Mouse (Mus musculus) brain, embryonic 14.5 days (tissue): ENCODE data around the gene Txnrd2. TPM values are rescaled to one million over a fixed set of nuclear protein-coding genes. Genes with fewer than 3 reads are reported as not detected.
A peak's percentile ranks its signal among the peaks of the same experiment; 100 is the strongest.

Experiments
- DNase-seq: peaks from one replicate; pipeline ENCODE4 v3.0.0-alpha.2; 2011; ENCODE audit warnings: low read depth
- CTCF ChIP-seq: fragments of 200-500 bp; IDR thresholded peaks from 2 replicates; pipeline ENCODE4 v1.5.1; 2012; ENCODE audit warnings: inconsistent platforms, mild to moderate bottlenecking, moderate library complexity, borderline replicate concordance; ENCODE audit not compliant: insufficient read depth, insufficient read length; ENCODE audit errors: extremely low read depth
- POLR2A ChIP-seq: fragments of 200-500 bp; IDR thresholded peaks from 2 replicates; pipeline ENCODE4 v1.6.1; 2012; ENCODE audit warnings: mild to moderate bottlenecking, inconsistent platforms, borderline replicate concordance; ENCODE audit not compliant: poor library complexity, insufficient read depth, insufficient read length, severe bottlenecking; ENCODE audit errors: extremely low read depth
- polyA plus RNA-seq: library from polyadenylated mRNA; depleted of rRNA; stranded (reverse); fragments of >200 nt; gene quantifications from 2 replicates; pipeline ENCODE4 v1.2.3, GENCODE M21; 2012

Txnrd2 gene
- polyA plus RNA-seq, 1 experiment: 19.5 TPM

GRCm38 (mm10) chr16:18447243-18447642 is 21.1 kb downstream of the Txnrd2 start:
- no peak for TF ChIP-seq POLR2A
- TF ChIP-seq CTCF: no peak
- DNase-seq: no peak

DNA sequence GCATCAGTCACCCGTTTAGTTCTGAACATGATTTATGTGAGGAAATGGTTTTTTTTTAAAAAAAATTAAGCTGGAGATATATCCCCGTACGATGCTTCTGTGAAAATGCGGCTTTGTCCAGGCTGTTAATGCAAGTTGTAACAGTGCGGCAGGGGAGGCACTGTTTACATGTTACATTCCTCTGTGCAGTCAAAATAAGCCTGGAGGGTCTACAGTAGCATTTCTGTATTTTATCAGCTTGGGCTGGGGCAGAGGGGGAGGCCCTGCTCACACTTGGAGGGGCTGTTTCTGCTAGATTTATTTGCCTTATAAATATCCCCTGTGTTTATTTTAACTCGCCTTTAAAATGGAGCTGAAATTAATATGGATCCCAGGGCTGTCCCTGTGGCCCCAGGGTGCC is 21.9 kb downstream of the Txnrd2 start:
- TF ChIP-seq POLR2A (no peak), CTCF (no peak)
- DNase-seq: no peak

DNA sequence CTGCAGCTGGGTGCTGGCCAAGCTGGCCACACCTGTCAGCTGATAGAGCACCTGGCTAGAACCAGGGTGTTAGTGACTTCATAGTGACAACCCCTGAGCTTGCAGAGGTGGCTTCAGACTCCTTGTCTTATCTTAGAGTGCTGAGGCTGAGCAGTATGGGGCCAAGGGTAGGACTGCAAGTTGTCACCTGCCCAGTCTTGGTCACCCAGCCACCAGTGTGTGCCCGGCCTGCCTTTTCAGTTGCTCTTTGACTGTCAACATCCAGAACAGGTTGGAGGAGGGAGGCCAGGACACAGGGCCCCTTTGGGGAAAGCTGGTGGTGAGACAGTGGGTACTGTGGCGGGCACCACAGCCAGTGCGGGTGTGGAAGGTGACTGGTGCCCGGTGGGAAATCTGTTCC is 22.8 kb downstream of the Txnrd2 start:
- no peak for DNase-seq
- TF ChIP-seq CTCF: no peak
- TF ChIP-seq POLR2A: no peak

- TF ChIP-seq POLR2A (no peak), CTCF (no peak)
- DNase-seq: peak; percentile 54
Observed at GRCm38 (mm10) chr16:18451486-18452181, 25.4 kb downstream of the Txnrd2 start.

GRCm38 (mm10) chr16:18452361-18452862 is 26.2 kb downstream of the Txnrd2 start:
- peak; percentile 34 for DNase-seq
- no peak for TF ChIP-seq CTCF
- TF ChIP-seq POLR2A: no peak

GRCm38 (mm10) chr16:18453846-18454245 is 27.7 kb downstream of the Txnrd2 start:
- no peak for TF ChIP-seq POLR2A
- TF ChIP-seq CTCF: no peak
- no peak for DNase-seq

DNA sequence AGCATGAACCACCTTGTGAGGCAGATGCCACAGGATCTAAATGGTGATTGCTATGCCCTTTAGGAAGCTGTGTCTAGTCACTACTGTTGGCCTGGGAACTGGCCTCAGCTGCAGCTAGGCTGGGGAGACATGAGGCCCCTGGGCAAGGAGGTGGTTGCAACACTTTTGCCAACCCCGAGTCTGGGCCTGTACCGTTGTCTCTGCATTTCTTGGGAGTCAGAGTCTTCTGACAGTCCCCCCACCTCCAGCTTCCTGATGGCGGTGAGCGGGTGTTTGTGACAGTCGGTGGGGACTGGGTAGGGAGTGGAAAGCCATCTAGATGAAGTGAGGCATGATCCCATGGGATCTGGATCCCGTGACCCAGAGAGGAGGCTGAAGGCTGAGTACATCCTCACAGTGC is 29.2 kb downstream of the Txnrd2 start:
- DNase-seq: no peak
- TF ChIP-seq POLR2A (no peak), CTCF (no peak)

GRCm38 (mm10) chr16:18458661-18459060 is 32.5 kb downstream of the Txnrd2 start:
- no peak for DNase-seq
- TF ChIP-seq POLR2A: no peak
- no peak for TF ChIP-seq CTCF

DNA sequence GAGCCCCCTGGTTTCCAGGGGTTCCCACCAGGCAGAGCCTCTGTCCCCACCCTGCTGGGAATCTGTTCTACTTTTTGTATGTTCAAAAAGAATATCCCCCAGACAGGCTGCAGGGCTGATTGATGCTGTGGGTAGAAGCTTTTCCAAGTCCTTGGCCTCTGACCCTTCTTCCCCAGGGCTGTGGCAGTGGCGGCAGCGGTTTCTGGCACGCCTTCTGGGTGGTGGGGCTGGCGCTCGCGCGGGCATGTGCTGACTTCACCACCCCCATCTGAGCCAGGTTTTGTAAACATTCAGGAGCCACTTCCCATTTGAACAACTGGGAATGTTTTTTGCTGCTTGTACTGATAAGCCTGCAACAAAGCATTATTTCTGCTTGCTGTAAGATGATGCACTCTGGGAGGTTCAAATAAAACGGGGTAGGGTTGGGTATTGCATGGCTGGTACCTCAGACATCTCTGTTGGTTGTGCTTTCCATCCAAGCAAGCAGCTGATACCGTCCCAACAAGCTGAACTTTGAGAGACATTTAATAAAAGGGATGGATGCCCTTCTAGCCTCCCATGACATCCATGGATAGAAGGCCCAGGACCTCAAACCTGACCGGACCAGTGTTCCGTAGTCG is 33.3 kb downstream of the Txnrd2 start:
- peak; percentile 34 for DNase-seq
- TF ChIP-seq CTCF (no peak), POLR2A (no peak)

- TF ChIP-seq CTCF (no peak), POLR2A (peak; percentile 14; the same call in 1 of the 2 replicates)
- peak; percentile 74 for DNase-seq
Observed at GRCm38 (mm10) chr16:18459955-18460370, 33.8 kb downstream of the Txnrd2 start.

DNA sequence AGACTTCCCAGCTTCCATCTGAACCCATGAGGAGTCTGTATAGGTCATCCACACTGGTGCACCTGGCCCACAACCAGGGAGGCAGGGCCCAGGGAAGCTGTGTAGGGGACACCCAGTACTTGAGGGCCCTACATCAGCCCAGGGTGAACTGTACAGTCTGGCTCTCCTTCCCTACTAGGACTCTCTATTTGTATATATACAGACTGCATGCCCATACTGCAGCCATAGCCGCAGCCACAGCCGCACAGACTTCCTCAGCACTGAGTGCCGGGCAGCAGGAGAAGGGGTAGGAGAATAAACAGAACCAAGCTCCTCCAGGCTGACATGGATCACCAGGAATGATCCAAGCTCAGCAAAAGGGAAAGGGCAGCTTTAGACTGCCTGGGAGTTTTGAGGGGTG is 34.6 kb downstream of the Txnrd2 start:
- TF ChIP-seq CTCF (no peak), POLR2A (no peak)
- DNase-seq: no peak

GRCm38 (mm10) chr16:18462031-18462430 is 35.8 kb downstream of the Txnrd2 start:
- DNase-seq: no peak
- no peak for TF ChIP-seq CTCF
- TF ChIP-seq POLR2A: no peak
